Mouse (Mus musculus): Measurements from ENCODE around the gene Tubg2. TPM values are rescaled to one million over a fixed set of nuclear protein-coding genes. Genes with fewer than 3 reads are reported as not detected.
"Not testable (repeated sequence)": the region's sequence is repeated elsewhere in the genome, so short reads cannot be mapped to it uniquely, and the experiment has no call there.

Gene Tubg2
- polyA plus RNA-seq, 1 experiment: 1.4 TPM

DNA sequence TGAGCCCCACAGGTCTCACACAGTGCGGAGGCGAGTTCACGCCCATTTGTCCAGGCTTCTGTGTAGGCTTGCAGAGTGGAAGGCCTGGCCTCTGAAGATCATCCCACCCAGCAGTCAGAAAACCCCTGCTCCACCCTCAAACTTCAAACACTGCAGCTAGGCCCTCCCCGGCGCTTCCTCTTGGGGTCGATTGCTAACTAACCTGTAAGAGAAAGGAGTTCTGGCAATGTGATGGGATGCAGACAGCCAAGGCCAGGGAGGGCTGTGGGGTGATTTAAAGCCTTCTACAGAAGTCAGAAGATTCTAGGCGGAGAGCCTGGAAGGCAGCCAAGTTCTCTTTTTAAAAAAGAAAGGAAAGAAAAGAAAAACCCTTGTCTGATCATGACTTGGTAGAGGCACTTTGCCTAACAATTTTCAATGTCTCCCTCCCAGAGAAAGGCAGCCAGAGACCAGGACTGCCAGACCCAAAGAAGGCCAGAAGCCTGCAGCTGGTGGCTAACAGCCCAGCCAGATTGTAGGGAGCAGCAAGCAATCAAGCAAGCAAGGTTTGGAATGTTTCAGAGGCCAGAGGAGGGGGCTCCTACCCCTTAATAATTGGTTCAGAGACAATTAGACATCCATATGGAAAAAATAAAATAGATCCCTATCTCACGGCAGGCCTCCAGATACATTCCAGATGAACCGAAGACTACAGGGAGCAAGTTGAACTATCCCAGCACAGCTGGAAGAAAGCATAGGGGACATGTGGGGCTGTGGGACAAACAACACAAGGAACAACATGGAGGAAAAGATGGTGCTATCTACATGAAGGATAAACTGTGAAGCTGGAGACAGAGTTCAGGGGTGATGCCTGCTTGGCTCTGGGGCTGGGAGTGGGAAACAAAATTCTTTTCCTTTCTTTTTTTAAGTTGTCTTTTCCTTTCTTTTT is 6.3 kb upstream of the Tubg2 start:
- Histone ChIP-seq H3K4me1 (ENCODE audit: control insufficient read depth, insufficient read depth, low read length) (no peaks in the 10 kb centered on the region), H3K27me3 (replicated peaks; ENCODE audit: control insufficient read depth, insufficient read depth, low read length) (no peaks in the 10 kb centered on the region), H3K4me3 (ENCODE audit: insufficient read depth, low read depth, low read length) (no peak overlapping the region), H3K27ac (ENCODE audit: insufficient read depth, low read depth, low read length) (no peak overlapping the region), H3K36me3 (ENCODE audit: control insufficient read depth, insufficient read depth, low read length) (no peaks in the 10 kb centered on the region)
- TF ChIP-seq POLR2A (IDR thresholded peaks at IDR 0.05; ENCODE audit: low read depth, low read length) (no peak), CTCF (conservative IDR thresholded peaks at IDR 0.05; ENCODE audit: insufficient read depth, insufficient read length, low read depth, low read length) (no peak)
- no peak for DNase-seq
- 51% methylated on average over 9 of the region's 9 CpGs for WGBS

DNA sequence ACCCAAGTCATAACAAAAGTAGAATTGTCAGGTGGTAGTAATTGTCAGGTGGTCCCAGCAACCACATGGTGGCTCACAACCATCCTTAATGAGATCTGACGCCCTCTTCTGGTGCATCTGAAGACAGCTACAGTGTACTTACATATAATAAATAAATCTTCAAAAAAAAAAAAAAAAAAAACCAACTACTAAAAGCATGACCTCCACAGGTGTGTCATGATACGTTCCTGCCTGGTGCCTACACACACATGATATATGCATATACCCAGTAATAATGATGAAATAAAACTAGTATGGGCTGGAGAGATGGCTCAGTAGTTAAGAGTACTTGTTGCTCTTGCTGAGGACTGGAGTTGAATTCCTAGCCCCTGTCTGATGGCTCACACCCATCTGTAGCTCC is 4.6 kb upstream of the Tubg2 start:
- no peak for DNase-seq
- no peaks in the 10 kb centered on the region for H3K36me3 ChIP-seq (ENCODE audit: control insufficient read depth, insufficient read depth, low read length)
- 62% methylated on average over 2 of the region's 2 CpGs for WGBS
- no peak overlapping the region for H3K27ac ChIP-seq (ENCODE audit: insufficient read depth, low read depth, low read length)
- TF ChIP-seq POLR2A (IDR thresholded peaks at IDR 0.05; ENCODE audit: low read depth, low read length) (no peak), CTCF (conservative IDR thresholded peaks at IDR 0.05; ENCODE audit: insufficient read depth, insufficient read length, low read depth, low read length) (no peak)
- H3K4me3 ChIP-seq (ENCODE audit: insufficient read depth, low read depth, low read length): no peak overlapping the region
- 0 out of 2 replicates have a peak, but pooled peaks cover 2% of the 10 kb centered on the region for H3K4me1 ChIP-seq (ENCODE audit: control insufficient read depth, insufficient read depth, low read length)
- no peaks in the 10 kb centered on the region for H3K27me3 ChIP-seq (replicated peaks; ENCODE audit: control insufficient read depth, insufficient read depth, low read length)

DNA sequence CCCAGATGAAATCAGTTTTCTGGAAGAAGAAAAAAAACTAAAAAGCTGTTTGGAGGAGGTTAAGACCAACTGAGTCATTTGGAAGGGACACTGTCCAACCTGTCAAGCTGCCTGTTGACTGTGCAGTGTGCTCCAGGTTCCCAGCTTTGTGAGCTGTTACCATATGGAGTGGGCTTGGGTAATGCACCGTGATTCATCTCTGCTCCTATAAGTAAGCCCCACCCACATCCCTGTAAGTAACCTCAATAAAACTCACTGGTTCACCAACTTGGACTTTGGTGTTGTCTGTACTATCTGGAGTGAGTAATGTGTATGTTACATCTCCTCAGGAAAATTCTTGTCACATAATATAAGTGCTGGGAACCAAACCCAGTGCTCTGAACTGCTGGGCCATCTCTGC is 2.9 kb upstream of the Tubg2 start:
- H3K27ac ChIP-seq (ENCODE audit: insufficient read depth, low read depth, low read length): no peak overlapping the region
- 77% methylated on average over 1 of the region's 1 CpGs for WGBS
- H3K36me3 ChIP-seq (ENCODE audit: control insufficient read depth, insufficient read depth, low read length): no peaks in the 10 kb centered on the region
- DNase-seq: no peak
- H3K4me3 ChIP-seq (ENCODE audit: insufficient read depth, low read depth, low read length): no peak overlapping the region
- H3K4me1 ChIP-seq (ENCODE audit: control insufficient read depth, insufficient read depth, low read length): 0 out of 2 replicates have a peak, but pooled peaks cover 3% of the 10 kb centered on the region
- TF ChIP-seq POLR2A (IDR thresholded peaks at IDR 0.05; ENCODE audit: low read depth, low read length): no peak
- no peak for TF ChIP-seq CTCF (conservative IDR thresholded peaks at IDR 0.05; ENCODE audit: insufficient read depth, insufficient read length, low read depth, low read length)
- H3K27me3 ChIP-seq (replicated peaks; ENCODE audit: control insufficient read depth, insufficient read depth, low read length): no peaks in the 10 kb centered on the region

DNA sequence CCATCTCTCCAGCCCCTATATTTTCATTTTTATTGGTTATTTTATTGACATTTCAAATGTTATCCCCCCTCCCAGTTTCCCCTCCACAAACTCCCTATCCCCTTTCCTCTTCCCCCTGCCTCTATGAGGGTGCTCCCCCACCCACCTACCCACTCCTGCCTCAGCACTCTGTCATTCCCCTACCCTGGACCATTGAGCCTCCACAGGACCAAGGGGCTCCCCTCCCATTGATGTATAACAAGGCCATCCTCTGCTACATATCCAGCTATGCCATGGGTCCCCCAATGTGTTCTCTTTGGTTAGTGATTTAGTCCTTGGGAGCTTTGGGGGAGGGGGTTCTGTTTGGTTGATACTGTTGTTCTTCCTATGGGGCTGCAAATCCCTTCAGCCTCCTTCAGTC is 1.1 kb upstream of the Tubg2 start:
- Histone ChIP-seq H3K4me1 (ENCODE audit: control insufficient read depth, insufficient read depth, low read length) (0 out of 2 replicates have a peak, but pooled peaks cover 3% of the 10 kb centered on the region), H3K27me3 (replicated peaks; ENCODE audit: control insufficient read depth, insufficient read depth, low read length) (no peaks in the 10 kb centered on the region), H3K27ac (ENCODE audit: insufficient read depth, low read depth, low read length) (no peak overlapping the region), H3K4me3 (ENCODE audit: insufficient read depth, low read depth, low read length) (no peak overlapping the region), H3K36me3 (ENCODE audit: control insufficient read depth, insufficient read depth, low read length) (no peaks in the 10 kb centered on the region)
- no peak for TF ChIP-seq POLR2A (IDR thresholded peaks at IDR 0.05; ENCODE audit: low read depth, low read length)
- TF ChIP-seq CTCF (conservative IDR thresholded peaks at IDR 0.05; ENCODE audit: insufficient read depth, insufficient read length, low read depth, low read length): no peak
- no peak for DNase-seq

GRCm38 (mm10) chr11:101155151-101155550 is 556 bp upstream of the Tubg2 start:
- no peak for DNase-seq
- TF ChIP-seq CTCF (conservative IDR thresholded peaks at IDR 0.05; ENCODE audit: insufficient read depth, insufficient read length, low read depth, low read length) (no peak), POLR2A (IDR thresholded peaks at IDR 0.05; ENCODE audit: low read depth, low read length) (no peak)
- Histone ChIP-seq H3K27me3 (replicated peaks; ENCODE audit: control insufficient read depth, insufficient read depth, low read length) (no peaks in the 10 kb centered on the region), H3K27ac (ENCODE audit: insufficient read depth, low read depth, low read length) (no peak overlapping the region), H3K36me3 (ENCODE audit: control insufficient read depth, insufficient read depth, low read length) (no peaks in the 10 kb centered on the region), H3K4me1 (ENCODE audit: control insufficient read depth, insufficient read depth, low read length) (0 out of 2 replicates have a peak, but pooled peaks cover 3% of the 10 kb centered on the region), H3K4me3 (ENCODE audit: insufficient read depth, low read depth, low read length) (no peak overlapping the region)
- 83% methylated on average over 6 of the region's 6 CpGs for WGBS

- H3K27ac ChIP-seq (ENCODE audit: insufficient read depth, low read depth, low read length); DNase-seq; H3K27me3 ChIP-seq (replicated peaks; ENCODE audit: control insufficient read depth, insufficient read depth, low read length); H3K4me1 ChIP-seq (ENCODE audit: control insufficient read depth, insufficient read depth, low read length); H3K4me3 ChIP-seq (ENCODE audit: insufficient read depth, low read depth, low read length); H3K36me3 ChIP-seq (ENCODE audit: control insufficient read depth, insufficient read depth, low read length): not testable (repeated sequence)
- WGBS: 81% methylated on average over 10 of the region's 10 CpGs
Observed at GRCm38 (mm10) chr11:101160151-101160550, 4.4 kb downstream of the Tubg2 start.

DNA sequence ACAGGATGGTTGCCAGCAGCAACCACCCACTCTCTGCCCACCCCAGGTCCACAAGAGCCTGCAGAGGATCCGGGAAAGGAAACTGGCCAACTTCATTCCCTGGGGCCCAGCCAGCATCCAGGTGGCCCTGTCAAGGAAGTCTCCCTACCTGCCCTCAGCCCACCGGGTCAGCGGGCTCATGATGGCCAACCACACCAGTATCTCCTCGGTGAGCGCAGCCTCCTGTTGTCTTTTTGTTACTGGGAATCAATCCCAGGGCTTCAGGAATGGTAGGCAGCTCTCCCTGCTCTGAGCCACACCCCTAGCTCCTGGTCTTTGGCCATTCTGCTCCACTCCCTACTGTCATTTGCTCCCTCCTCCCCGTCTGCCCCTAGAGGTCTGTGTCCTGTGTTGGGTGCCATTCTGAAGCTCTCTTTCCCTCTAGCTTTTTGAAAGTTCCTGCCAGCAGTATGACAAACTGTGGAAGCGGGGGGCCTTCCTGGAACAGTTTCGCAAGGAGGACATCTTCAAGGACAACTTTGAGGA is 5.3 kb downstream of the Tubg2 start:
- not testable (repeated sequence) for H3K4me3 ChIP-seq (ENCODE audit: insufficient read depth, low read depth, low read length); DNase-seq; H3K27ac ChIP-seq (ENCODE audit: insufficient read depth, low read depth, low read length); H3K4me1 ChIP-seq (ENCODE audit: control insufficient read depth, insufficient read depth, low read length); H3K27me3 ChIP-seq (replicated peaks; ENCODE audit: control insufficient read depth, insufficient read depth, low read length); H3K36me3 ChIP-seq (ENCODE audit: control insufficient read depth, insufficient read depth, low read length)
- WGBS: 80% methylated on average over 8 of the region's 8 CpGs
